Mouse (Mus musculus) thymus, postnatal 0 days (tissue): ENCODE results near the gene Nadsyn1. TPM values are rescaled to one million over a fixed set of nuclear protein-coding genes. Genes with fewer than 3 reads are reported as not detected.
A peak's percentile ranks its signal among the peaks of the same experiment; 100 is the strongest.

Experiments used
- DNase-seq: peaks from one replicate; pipeline ENCODE4 v3.0.0-alpha.2; 2015; ENCODE audit warnings: low spot score
- microRNA-seq: library from miRNA; unstranded; fragments of <30 nt; microRNA quantifications from one replicate; pipeline ENCODE4, GENCODE M21; 2016; ENCODE audit warnings: borderline number of aligned reads
- polyA plus RNA-seq: library from polyadenylated mRNA; unstranded; fragments of >200 nt; fragmentation: Nextera tagmentation; extraction: Ambion mirVana; gene quantifications from 2 replicates; pipeline ENCODE4 v1.2.1, GENCODE M21; 2015

Gene Nadsyn1
- polyA plus RNA-seq, 1 experiment from 2014 or later: 7.7 TPM

- DNase-seq: no peak
These were observed 67.1 kb downstream of the Nadsyn1 start for GRCm38 (mm10) chr7:143755357-143756124.

GRCm38 (mm10) chr7:143753990-143754715 lies 68.5 kb downstream of the Nadsyn1 start:
- DNase-seq: peak; percentile 71

DNA sequence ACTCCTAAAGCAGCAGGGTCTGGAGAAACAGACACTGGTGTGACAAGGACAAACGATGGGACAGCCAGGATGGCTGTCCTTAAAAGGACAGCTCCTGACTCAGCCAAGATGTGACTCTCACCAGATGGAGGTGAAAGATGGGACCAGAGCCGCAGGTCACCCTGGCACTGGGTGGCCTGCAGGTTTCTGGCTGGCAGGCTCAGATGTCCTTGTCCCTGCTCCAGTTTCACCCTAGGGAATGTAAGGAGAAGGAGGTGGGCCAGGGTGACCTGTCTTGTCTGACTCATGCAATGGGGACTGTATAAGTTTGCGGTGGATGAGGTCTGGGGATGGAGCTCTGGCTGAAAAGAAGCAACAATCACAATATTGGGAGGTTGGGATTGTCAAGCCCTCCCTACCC lies 70.0 kb downstream of the Nadsyn1 start:
- no peak for DNase-seq

DNA sequence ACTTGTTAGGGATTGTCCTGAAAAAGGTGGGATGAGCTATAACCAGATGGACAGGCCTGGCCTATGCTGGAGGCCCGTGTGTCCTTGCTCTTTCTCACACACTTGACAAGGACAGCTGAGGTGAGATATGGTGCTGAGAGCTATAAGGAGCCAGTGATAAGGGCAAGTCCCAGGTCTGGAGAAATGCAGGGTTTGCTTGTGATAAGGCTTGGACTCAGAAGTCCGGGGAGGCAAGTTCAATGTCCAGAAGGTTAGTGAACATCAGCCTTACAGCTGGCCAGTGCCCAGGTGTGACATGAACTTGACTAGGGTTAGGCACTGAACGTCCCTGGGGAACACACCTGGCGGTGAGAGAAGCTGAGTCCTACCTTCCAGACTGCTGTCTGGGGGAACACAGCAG lies 70.6 kb downstream of the Nadsyn1 start:
- no peak for DNase-seq

DNA sequence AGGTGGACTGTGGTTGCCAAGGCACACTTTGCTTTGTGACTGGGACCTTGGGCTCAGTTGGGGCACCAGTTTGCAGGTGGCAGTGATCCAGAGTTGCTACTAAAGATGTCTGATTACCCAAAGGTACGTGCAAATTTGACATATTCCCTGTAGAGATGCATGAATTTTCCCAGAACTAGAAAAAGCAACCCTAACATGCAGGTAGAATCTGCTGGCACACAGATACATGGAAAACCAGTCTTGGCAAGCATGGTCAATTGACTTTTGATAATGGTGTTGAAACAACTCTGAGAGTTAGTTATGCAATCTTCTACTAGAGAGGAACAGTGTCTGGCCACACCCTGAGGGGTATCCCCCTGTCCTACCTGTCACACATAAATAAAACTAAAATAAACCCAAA lies 71.3 kb downstream of the Nadsyn1 start:
- DNase-seq: no peak

DNA sequence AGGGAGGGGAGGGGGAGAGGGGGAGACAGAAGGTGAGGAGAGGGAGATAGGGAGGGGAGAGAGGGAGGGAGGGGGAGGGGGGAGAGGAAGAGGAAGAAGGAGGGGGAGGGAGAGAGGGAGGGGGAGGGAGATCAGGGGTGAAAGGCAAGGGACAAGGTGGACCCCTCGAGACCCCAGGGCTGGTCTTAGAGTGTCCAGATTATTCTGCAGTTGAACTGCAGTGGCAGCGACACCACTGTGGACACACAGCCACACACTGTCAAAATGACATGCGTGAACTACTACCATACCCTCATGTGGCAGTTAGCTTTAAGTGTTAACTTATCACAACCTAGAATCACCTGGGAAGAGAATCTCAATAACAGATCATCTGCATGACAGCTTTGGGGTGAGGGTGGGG lies 73.6 kb downstream of the Nadsyn1 start:
- no peak for DNase-seq

- DNase-seq: peak; percentile 84
These were observed 74.4 kb downstream of the Nadsyn1 start for GRCm38 (mm10) chr7:143748041-143748868.

Small RNA genes lying within 50 kb of the gene (microRNA-seq; reads per million reads assigned to microRNA genes)
- gene Gm22064: not detected

Other genes with a start within 250 kb of the Nadsyn1 start
- 40.3 and 42.9 TPM in 2 replicates for gene Cars, start 222.8 kb downstream of the Nadsyn1 start, polyA plus RNA-seq
- 10.5 and 11.3 TPM in 2 replicates for gene Tnfrsf26, start 194.1 kb downstream of the Nadsyn1 start, polyA plus RNA-seq
- 3.5 and 3.7 TPM in 2 replicates for gene Tnfrsf22, start 173.2 kb downstream of the Nadsyn1 start, polyA plus RNA-seq
- gene Tnfrsf23, start 137.0 kb downstream of the Nadsyn1 start, polyA plus RNA-seq: 1.9 and 2.4 TPM in 2 replicates
- 6.5 and 6.6 TPM in 2 replicates for gene Osbpl5, start 65.9 kb downstream of the Nadsyn1 start, polyA plus RNA-seq
- 0.27 and 0.31 TPM in 2 replicates for gene Mrgprg, start 55.9 kb downstream of the Nadsyn1 start, polyA plus RNA-seq
- gene Mrgpre, start 38.3 kb downstream of the Nadsyn1 start, polyA plus RNA-seq: 1.5 and 1.7 TPM in 2 replicates
- gene Dhcr7, start 296 bp upstream of the Nadsyn1 start, polyA plus RNA-seq: 30.0 and 41.7 TPM in 2 replicates
- not detected in 2 replicates for gene Gm498, start 44.0 kb upstream of the Nadsyn1 start, polyA plus RNA-seq
- gene Shank2, start 179.1 kb upstream of the Nadsyn1 start, polyA plus RNA-seq: 0.89 and 0.96 TPM in 2 replicates